Mouse (Mus musculus) CH12F3 (cell line): Measurements from ENCODE around the gene Cwc27.

Source experiments
- in situ Hi-C: fragments of 300-500 bp; cut with MboI; formaldehyde crosslinking; loops from 2 replicates; pipeline ENCODE4 v1.14.3; 2020; ENCODE audit warnings: low sequenced_read_pairs

Cwc27 gene

GRCm38 (mm10) chr13:104787260-104787659 is 29.7 kb downstream of the Cwc27 start:
- in situ Hi-C loops, result loop anchor here (10.0 kb wide), 1 partner anchor 502 kb away; the partner anchor contains the start of gene Adamts6

- in situ Hi-C loops, result no loop called here
These were observed 37.8 kb downstream of the Cwc27 start for GRCm38 (mm10) chr13:104779104-104779670.

- in situ Hi-C loops, result no loop called here
These were observed 53.7 kb downstream of the Cwc27 start for GRCm38 (mm10) chr13:104763193-104763592.

GRCm38 (mm10) chr13:104762401-104762800 is 54.5 kb downstream of the Cwc27 start:
- in situ Hi-C loops, result no loop called here

- in situ Hi-C loops, result no loop called here
These were observed 57.6 kb downstream of the Cwc27 start for GRCm38 (mm10) chr13:104759381-104759780.

GRCm38 (mm10) chr13:104747032-104747431 is 69.9 kb downstream of the Cwc27 start:
- in situ Hi-C loops, result no loop called here

GRCm38 (mm10) chr13:104742866-104743265 is 74.1 kb downstream of the Cwc27 start:
- in situ Hi-C loops, result no loop called here

GRCm38 (mm10) chr13:104729261-104730046 is 87.5 kb downstream of the Cwc27 start:
- in situ Hi-C loops, result no loop called here

- in situ Hi-C loops, result no loop called here
These were observed 89.3 kb downstream of the Cwc27 start for GRCm38 (mm10) chr13:104727681-104728080.

GRCm38 (mm10) chr13:104720133-104720532 is 96.8 kb downstream of the Cwc27 start:
- in situ Hi-C loops, result no loop called here

GRCm38 (mm10) chr13:104694612-104695355 is 122.2 kb downstream of the Cwc27 start:
- in situ Hi-C loops, result no loop called here

- in situ Hi-C loops, result no loop called here
These were observed 124.2 kb downstream of the Cwc27 start for GRCm38 (mm10) chr13:104692710-104693109.

- in situ Hi-C loops, result no loop called here
These were observed 131.4 kb downstream of the Cwc27 start for GRCm38 (mm10) chr13:104685537-104685936.

- in situ Hi-C loops, result no loop called here
These were observed 132.5 kb downstream of the Cwc27 start for GRCm38 (mm10) chr13:104684361-104685011.

- in situ Hi-C loops, result no loop called here
These were observed 135.7 kb downstream of the Cwc27 start for GRCm38 (mm10) chr13:104681212-104681611.

- in situ Hi-C loops, result no loop called here
These were observed 155.8 kb downstream of the Cwc27 start for GRCm38 (mm10) chr13:104661188-104661587.

GRCm38 (mm10) chr13:104660042-104660680 is 156.8 kb downstream of the Cwc27 start:
- in situ Hi-C loops, result no loop called here

- in situ Hi-C loops, result no loop called here
These were observed 160.2 kb downstream of the Cwc27 start for GRCm38 (mm10) chr13:104656666-104657272.

GRCm38 (mm10) chr13:104655137-104655536 is 161.8 kb downstream of the Cwc27 start:
- in situ Hi-C loops, result no loop called here

GRCm38 (mm10) chr13:104651763-104652162 is 165.2 kb downstream of the Cwc27 start:
- in situ Hi-C loops, result no loop called here
